Mouse (Mus musculus) forebrain, embryonic 14.5 days (tissue): ENCODE results near the gene Ankrd11. TPM values are rescaled to one million over a fixed set of nuclear protein-coding genes. Genes with fewer than 3 reads are reported as not detected.

Source experiments
- ATAC-seq: fragments of 200-750 bp; cut with Nextera tagmentation; 2 replicates; pipeline ENCODE4 v1.8.0; 2017; ENCODE audit warnings: mild to moderate bottlenecking, moderate library complexity
- DNase-seq: peaks from one replicate; pipeline ENCODE4 v3.0.0-alpha.2; 2015; ENCODE audit warnings: low spot score
- H3K27ac ChIP-seq: fragments of 300-500 bp; sonication (generic); 2 replicates; pipeline ENCODE4 v1.5.1; 2014; ENCODE audit warnings: low read depth, mild to moderate bottlenecking, control low read depth, low read length, moderate library complexity
- H3K27me3 ChIP-seq: fragments of 300-500 bp; sonication (generic); replicated peaks from 2 replicates; pipeline ENCODE4 v1.6.1; 2014; ENCODE audit warnings: low read length, control low read depth, mixed read lengths; ENCODE audit not compliant: control insufficient read depth, insufficient read depth
- H3K36me3 ChIP-seq: fragments of 300-500 bp; sonication (generic); 2 replicates; pipeline ENCODE4 v1.6.1; 2014; ENCODE audit warnings: low read length, control low read depth; ENCODE audit not compliant: control insufficient read depth, insufficient read depth
- H3K4me1 ChIP-seq: fragments of 300-500 bp; sonication (generic); 2 replicates; pipeline ENCODE4 v1.6.1; 2014; ENCODE audit warnings: antibody characterized with exemption, low read length, control low read depth; ENCODE audit not compliant: control insufficient read depth, insufficient read depth
- H3K4me2 ChIP-seq: fragments of 300-500 bp; sonication (generic); 2 replicates; pipeline ENCODE4 v1.6.1; 2014; ENCODE audit warnings: mild to moderate bottlenecking, control low read depth, low read length
- H3K4me3 ChIP-seq: fragments of 300-500 bp; sonication (generic); 2 replicates; pipeline ENCODE4 v1.5.1; 2014; ENCODE audit warnings: low read depth, low read length, control low read depth
- H3K9ac ChIP-seq: fragments of 300-500 bp; sonication (generic); 2 replicates; pipeline ENCODE4 v1.6.1; 2014; ENCODE audit warnings: mild to moderate bottlenecking, low read length, control low read depth, moderate library complexity
- H3K9me3 ChIP-seq: fragments of 300-500 bp; sonication (generic); replicated peaks from 2 replicates; pipeline ENCODE4 v1.6.1; 2016; ENCODE audit warnings: low read length, control low read depth, mixed read lengths; ENCODE audit not compliant: control insufficient read depth
- WGBS: fragments of 180-500 bp; shearing (Covaris S2); extraction: QIAGEN DNeasy Blood & Tissue Kit; methylation state at CpG from one replicate; pipeline ENCODE4 v1.1.7; 2014; 5-methylcytosine and 5-hydroxymethylcytosine counted together
- polyA plus RNA-seq: library from polyadenylated mRNA; unstranded; fragments of >200 nt; fragmentation: Nextera tagmentation; extraction: Ambion mirVana; gene quantifications from 2 replicates; pipeline ENCODE4 v1.2.1, GENCODE M21; 2014

Gene Ankrd11
- polyA plus RNA-seq, 1 experiment from 2014 or later: 32.1 TPM

GRCm38 (mm10) chr8:122849152-122849910 is 192.7 kb downstream of the Ankrd11 start:
- H3K36me3 ChIP-seq: no peaks in the 10 kb centered on the region
- H3K9me3 ChIP-seq: no peaks in the 10 kb centered on the region
- no peak for ATAC-seq
- no peaks in the 10 kb centered on the region for H3K27me3 ChIP-seq
- WGBS: 60% methylated on average over 11 of the region's 11 CpGs
- no peak overlapping the region for H3K4me3 ChIP-seq
- H3K4me2 ChIP-seq: no peak overlapping the region
- DNase-seq: no peak
- H3K27ac ChIP-seq: no peak overlapping the region
- peaks cover 9% of the 10 kb centered on the region for H3K4me1 ChIP-seq
- no peak overlapping the region for H3K9ac ChIP-seq

GRCm38 (mm10) chr8:122847829-122848561 is 194.1 kb downstream of the Ankrd11 start, which contains the start of gene Cdh15:
Cdh15 (plus strand) TSS chr8:122847966.
- Histone ChIP-seq H3K27ac (no peak within 1 kb of the TSS), H3K4me3 (no peak within 1 kb of the TSS), H3K4me1 (0 out of 2 replicates have a peak, but pooled peaks cover 3% of the 10 kb centered on the region), H3K36me3 (no peaks in the 10 kb centered on the region), H3K4me2 (no peak within 1 kb of the TSS; the same call in 1 of the 2 replicates), H3K9me3 (no peaks in the 10 kb centered on the region), H3K9ac (no peak within 1 kb of the TSS), H3K27me3 (no peaks in the 10 kb centered on the region)
- DNase-seq (peak; percentile 62), ATAC-seq (peak; percentile 88)
- WGBS: 12% methylated on average over 18 of the region's 18 CpGs

DNA sequence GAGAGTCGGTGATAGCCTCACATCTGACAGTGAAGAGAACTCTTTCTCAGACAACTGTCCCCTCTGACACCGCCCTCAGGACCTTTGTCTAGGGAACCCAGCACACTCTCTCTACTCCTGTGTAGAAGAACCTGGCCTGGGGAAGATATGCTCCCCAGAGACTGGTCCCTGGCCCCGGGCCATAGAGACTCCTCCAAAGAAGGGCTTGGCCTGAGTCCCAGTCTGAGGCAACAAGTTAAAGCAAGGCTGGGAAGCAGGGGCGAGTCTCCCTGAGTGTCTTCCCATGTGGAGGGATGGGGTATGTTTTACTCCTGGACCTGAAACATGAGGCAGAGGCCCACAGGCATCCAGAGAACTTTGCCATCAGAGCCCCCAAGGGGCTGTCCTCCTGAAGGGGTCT is 196.4 kb downstream of the Ankrd11 start:
- 0 out of 2 replicates have a peak, but pooled peaks cover 3% of the 10 kb centered on the region for H3K4me1 ChIP-seq
- no peak overlapping the region for H3K4me2 ChIP-seq
- 80% methylated on average over 4 of the region's 4 CpGs for WGBS
- H3K27me3 ChIP-seq: no peaks in the 10 kb centered on the region
- H3K27ac ChIP-seq: no peak overlapping the region
- no peaks in the 10 kb centered on the region for H3K36me3 ChIP-seq
- ATAC-seq: no peak
- H3K9ac ChIP-seq: no peak overlapping the region
- no peak for DNase-seq
- no peak overlapping the region for H3K4me3 ChIP-seq
- H3K9me3 ChIP-seq: no peaks in the 10 kb centered on the region

- 72% methylated on average over 3 of the region's 3 CpGs for WGBS
- ATAC-seq: no peak
- H3K4me2 ChIP-seq: no peak overlapping the region
Measured at GRCm38 (mm10) chr8:122844161-122844560, 197.9 kb downstream of the Ankrd11 start.

DNA sequence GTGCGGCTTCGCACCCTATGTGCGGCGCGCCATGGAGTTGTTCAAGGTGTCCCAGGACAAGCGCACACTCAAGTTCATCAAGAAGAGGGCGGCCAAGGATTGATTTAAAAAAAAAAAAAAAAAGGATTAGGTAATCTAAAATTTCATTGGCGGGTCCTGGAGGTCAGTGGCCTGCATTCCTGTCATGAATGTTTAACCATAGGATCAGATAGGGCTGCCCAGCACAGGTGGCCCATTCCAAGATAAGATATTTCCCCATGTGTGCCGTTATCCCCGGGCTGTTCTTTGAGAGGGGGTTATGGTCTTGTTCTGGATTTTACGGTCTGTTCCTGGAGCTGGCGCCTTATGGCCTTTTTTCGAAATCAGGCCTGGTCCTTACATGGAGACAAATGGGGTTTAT is 205.4 kb downstream of the Ankrd11 start:
- Histone ChIP-seq H3K27me3 (no peaks in the 10 kb centered on the region), H3K27ac (no peak overlapping the region), H3K4me3 (no peak overlapping the region), H3K36me3 (no peaks in the 10 kb centered on the region), H3K9ac (no peak overlapping the region), H3K9me3 (no peaks in the 10 kb centered on the region), H3K4me1 (no peaks in the 10 kb centered on the region), H3K4me2 (no peak overlapping the region)
- WGBS: 94% methylated on average over 13 of the region's 13 CpGs
- no peak for ATAC-seq
- no peak for DNase-seq

More at GRCm38 (mm10) chr8:122844161-122844560, 197.9 kb downstream of the Ankrd11 start:
- Histone ChIP-seq H3K4me3 (no peak overlapping the region), H3K4me1 (0 out of 2 replicates have a peak, but pooled peaks cover 3% of the 10 kb centered on the region), H3K9ac (no peak overlapping the region), H3K27ac (no peak overlapping the region), H3K9me3 (no peaks in the 10 kb centered on the region), H3K27me3 (no peaks in the 10 kb centered on the region), H3K36me3 (no peaks in the 10 kb centered on the region)
- no peak for DNase-seq

DNA sequence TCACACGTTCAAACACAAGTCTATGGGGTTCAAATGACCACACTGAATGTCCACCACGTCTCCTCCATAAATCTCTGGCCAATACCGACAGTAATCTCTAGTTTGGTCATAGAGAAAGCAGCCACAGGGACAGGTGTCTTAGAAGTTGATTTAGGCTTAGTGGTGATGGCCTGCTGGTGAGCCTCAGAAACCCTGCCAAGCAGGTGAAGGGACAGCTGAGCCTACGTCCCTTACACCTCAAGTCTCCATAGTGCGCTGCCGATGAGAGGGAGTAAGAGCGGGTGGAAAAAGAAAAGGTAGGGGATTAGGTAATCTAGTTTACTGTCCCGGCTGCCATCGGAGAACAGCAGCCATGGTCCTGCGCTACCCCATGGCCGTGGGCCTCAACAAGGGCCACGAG is 205.9 kb downstream of the Ankrd11 start:
- H3K27me3 ChIP-seq: no peaks in the 10 kb centered on the region
- H3K36me3 ChIP-seq: no peaks in the 10 kb centered on the region
- no peak for DNase-seq
- no peaks in the 10 kb centered on the region for H3K4me1 ChIP-seq
- no peaks in the 10 kb centered on the region for H3K9me3 ChIP-seq
- no peak overlapping the region for H3K4me2 ChIP-seq
- H3K27ac ChIP-seq: no peak overlapping the region
- H3K9ac ChIP-seq: no peak overlapping the region
- no peak overlapping the region for H3K4me3 ChIP-seq
- 88% methylated on average over 12 of the region's 12 CpGs for WGBS
- no peak for ATAC-seq

GRCm38 (mm10) chr8:122834971-122835370 is 207.1 kb downstream of the Ankrd11 start:
- Histone ChIP-seq H3K27me3 (no peaks in the 10 kb centered on the region), H3K27ac (no peak overlapping the region), H3K36me3 (no peaks in the 10 kb centered on the region), H3K4me1 (no peaks in the 10 kb centered on the region), H3K9ac (no peak overlapping the region), H3K4me3 (no peak overlapping the region), H3K9me3 (no peaks in the 10 kb centered on the region), H3K4me2 (no peak overlapping the region)
- 35% methylated on average over 8 of the region's 8 CpGs for WGBS
- DNase-seq (peak; percentile 86), ATAC-seq (peak; percentile 45; the same call in 1 of the 2 replicates)

- 80% methylated on average over 8 of the region's 8 CpGs for whole genome bisulfite sequencing
- DNase-seq (no peak), ATAC-seq (no peak)
- Histone ChIP-seq H3K4me2 (no peak overlapping the region), H3K9me3 (no peaks in the 10 kb centered on the region), H3K27me3 (no peaks in the 10 kb centered on the region), H3K9ac (no peak overlapping the region), H3K4me3 (no peak overlapping the region), H3K36me3 (no peaks in the 10 kb centered on the region), H3K4me1 (no peaks in the 10 kb centered on the region), H3K27ac (no peak overlapping the region)
Measured at GRCm38 (mm10) chr8:122834416-122834815, 207.7 kb downstream of the Ankrd11 start.
